Mouse (Mus musculus) midbrain, postnatal 0 days (tissue): ENCODE data around the gene Hist1h3d. TPM values are rescaled to one million over a fixed set of nuclear protein-coding genes. Genes with fewer than 3 reads are reported as not detected.

ENCODE experiments used
- ATAC-seq: fragments of 200-750 bp; cut with Nextera tagmentation; 2 replicates; pipeline ENCODE4 v1.8.0; 2017; ENCODE audit warnings: moderate number of reproducible peaks, mild to moderate bottlenecking, moderate TSS enrichment, moderate library complexity; ENCODE audit not compliant: low FRiP score
- DNase-seq: peaks from one replicate; pipeline ENCODE4 v3.0.0-alpha.2; 2015; ENCODE audit warnings: low spot score
- H3K27ac ChIP-seq: fragments of 300-500 bp; sonication (generic); 2 replicates; pipeline ENCODE4 v1.5.1; 2014; ENCODE audit warnings: low read depth, mild to moderate bottlenecking, low read length, mixed read lengths
- H3K27me3 ChIP-seq: fragments of 300-500 bp; sonication (generic); 2 replicates; pipeline ENCODE4 v1.6.1; 2014; ENCODE audit warnings: low read length, control low read depth, mixed read lengths; ENCODE audit not compliant: insufficient read depth
- H3K36me3 ChIP-seq: fragments of 300-500 bp; sonication (generic); 2 replicates; pipeline ENCODE4 v1.6.1; 2014; ENCODE audit warnings: low read length, control low read depth, mixed read lengths; ENCODE audit not compliant: insufficient read depth
- H3K4me1 ChIP-seq: fragments of 300-500 bp; sonication (generic); 2 replicates; pipeline ENCODE4 v1.6.1; 2014; ENCODE audit warnings: mild to moderate bottlenecking, control low read depth, antibody characterized with exemption, low read length, mixed read lengths; ENCODE audit not compliant: insufficient read depth
- H3K4me2 ChIP-seq: fragments of 300-500 bp; sonication (generic); 2 replicates; pipeline ENCODE4 v1.6.1; 2014; ENCODE audit warnings: low read depth, mild to moderate bottlenecking, low read length, mixed read lengths; ENCODE audit not compliant: poor library complexity, severe bottlenecking
- H3K4me3 ChIP-seq: fragments of 300-500 bp; sonication (generic); 2 replicates; pipeline ENCODE4 v1.5.1; 2014; ENCODE audit warnings: low read depth, mild to moderate bottlenecking, low read length, moderate library complexity
- H3K9ac ChIP-seq: fragments of 300-500 bp; sonication (generic); replicated peaks from 2 replicates; pipeline ENCODE4 v1.6.1; 2014; ENCODE audit warnings: mild to moderate bottlenecking, low read length, moderate library complexity, mixed read lengths; ENCODE audit not compliant: poor library complexity, severe bottlenecking
- H3K9me3 ChIP-seq: fragments of 300-500 bp; sonication (generic); 2 replicates; pipeline ENCODE4 v1.6.1; 2016; ENCODE audit warnings: low read length, control low read depth
- CTCF ChIP-seq: IDR thresholded peaks from 2 replicates; pipeline ENCODE4 v1.5.1; 2016; ENCODE audit warnings: antibody characterized with exemption, mild to moderate bottlenecking
- WGBS: fragments of 180-500 bp; shearing (Covaris S2); extraction: QIAGEN DNeasy Blood & Tissue Kit; methylation state at CpG from one replicate; pipeline ENCODE4 v1.1.7; 2014; 5-methylcytosine and 5-hydroxymethylcytosine counted together
- polyA plus RNA-seq: library from polyadenylated mRNA; unstranded; fragments of >200 nt; fragmentation: Nextera tagmentation; extraction: Ambion mirVana; gene quantifications from 2 replicates; pipeline ENCODE4 v1.2.1, GENCODE M21; 2015
- total RNA-seq: library from RNA; depleted of rRNA; stranded (reverse); fragments of >200 nt; gene quantifications from 2 replicates; pipeline ENCODE4 v1.2.3, GENCODE M21; 2014

The Hist1h3d gene
- total and polyA plus RNA-seq, 2 experiments from 2014 or later, result 0.42 to 92.5 TPM

DNA sequence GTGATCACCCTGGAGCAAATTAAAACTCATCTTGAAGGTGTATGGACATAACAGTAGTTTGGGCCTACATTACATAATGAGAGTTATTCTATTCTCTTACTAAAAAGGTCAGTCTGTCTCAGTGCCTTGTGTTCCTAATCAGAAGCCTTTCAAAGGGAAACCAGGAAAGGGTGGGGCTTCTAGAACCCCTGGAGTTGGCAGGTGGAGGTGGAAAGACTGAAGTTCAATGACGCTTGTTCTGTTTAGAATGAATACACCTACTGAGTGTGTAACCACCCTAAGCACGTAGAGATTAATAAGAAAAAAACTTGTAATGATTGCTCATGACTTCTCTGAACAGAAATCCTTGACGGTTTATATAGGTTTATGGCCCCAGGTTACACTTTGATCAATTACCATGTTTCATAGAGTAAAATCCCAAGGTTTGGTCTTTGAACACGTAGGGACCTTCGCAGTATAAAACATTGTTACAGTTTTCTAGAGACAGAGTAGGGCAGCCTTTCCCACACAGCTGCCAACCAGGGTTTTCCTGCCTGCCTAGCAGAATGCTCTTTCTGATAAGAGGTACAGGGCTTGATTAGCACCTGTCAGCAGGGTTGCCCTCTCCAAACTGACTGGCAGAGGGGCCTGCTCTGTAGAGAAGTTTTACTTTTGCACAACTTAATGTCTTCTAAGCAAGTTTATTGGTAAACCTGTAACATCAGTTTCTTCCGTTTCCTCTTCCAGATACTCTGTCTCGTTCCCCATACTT, 20.2 kb downstream of the Hist1h3d start:
- 85% methylated on average over 7 of the region's 7 CpGs for WGBS
- H3K4me3 ChIP-seq, result no peak overlapping the region
- no peaks in the 10 kb centered on the region for H3K36me3 ChIP-seq
- DNase-seq (no peak), ATAC-seq (no peak)
- no peaks in the 10 kb centered on the region for H3K27me3 ChIP-seq
- no peaks in the 10 kb centered on the region for H3K9me3 ChIP-seq
- no peak for TF ChIP-seq CTCF
- H3K4me2 ChIP-seq, result no peak overlapping the region
- H3K27ac ChIP-seq, result no peak overlapping the region
- H3K9ac ChIP-seq, result no peak overlapping the region
- no peaks in the 10 kb centered on the region for H3K4me1 ChIP-seq

DNA sequence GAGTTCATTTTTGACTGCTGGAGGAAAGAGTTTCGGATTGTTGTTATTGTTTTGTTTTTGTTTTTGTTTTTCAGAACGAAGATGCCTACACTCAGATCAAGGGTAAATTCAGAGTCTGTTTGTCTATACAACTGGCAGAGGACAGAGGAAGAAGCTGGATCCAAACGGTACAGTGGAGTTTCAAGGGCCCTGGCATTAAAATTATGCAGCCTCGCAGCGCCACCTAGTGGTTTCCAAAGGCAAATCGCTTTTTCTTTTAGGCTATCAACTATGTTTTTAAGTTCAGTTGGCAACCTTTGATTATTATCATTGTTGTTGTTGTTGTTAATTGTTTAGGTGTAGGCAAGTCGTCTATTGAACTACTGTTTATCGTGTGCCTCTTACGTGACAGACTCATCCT, 22.4 kb downstream of the Hist1h3d start:
- no peaks in the 10 kb centered on the region for H3K36me3 ChIP-seq
- no peak overlapping the region for H3K4me3 ChIP-seq
- no peak overlapping the region for H3K4me2 ChIP-seq
- no peaks in the 10 kb centered on the region for H3K27me3 ChIP-seq
- no peaks in the 10 kb centered on the region for H3K4me1 ChIP-seq
- peak; percentile 79 for DNase-seq
- H3K27ac ChIP-seq, result no peak overlapping the region
- TF ChIP-seq CTCF, result peak; percentile 88
- ATAC-seq, result no peak
- 6% methylated on average over 9 of the region's 9 CpGs for WGBS
- no peak overlapping the region for H3K9ac ChIP-seq
- H3K9me3 ChIP-seq, result no peaks in the 10 kb centered on the region

DNA sequence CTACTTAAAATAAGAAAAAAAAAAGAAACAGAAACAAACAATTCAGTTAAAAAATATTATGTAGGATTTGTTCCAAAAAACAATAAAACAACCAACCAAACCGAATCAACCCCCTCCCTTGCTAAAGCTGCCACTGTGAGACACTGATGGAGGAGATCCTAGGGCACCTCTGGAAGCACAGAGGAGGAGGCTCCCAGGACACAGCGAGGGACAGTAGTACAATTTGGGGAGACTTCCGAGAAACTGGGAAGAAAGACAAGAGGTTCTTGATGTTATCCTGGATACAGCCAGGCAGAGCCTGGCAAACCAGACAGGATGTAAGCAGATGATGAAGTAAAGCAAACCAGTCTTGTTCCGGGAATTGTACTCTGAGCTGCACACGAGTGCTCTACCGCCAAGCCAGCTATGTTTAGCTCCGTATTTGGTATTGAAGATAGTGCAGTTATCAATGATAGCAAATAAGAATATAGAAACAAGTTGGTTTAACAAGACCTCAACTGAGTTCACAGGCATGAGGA, 27.7 kb downstream of the Hist1h3d start:
- H3K4me1 ChIP-seq, result no peaks in the 10 kb centered on the region
- WGBS, result 82% methylated on average over 7 of the region's 7 CpGs
- no peak for TF ChIP-seq CTCF
- no peak overlapping the region for H3K9ac ChIP-seq
- H3K27me3 ChIP-seq, result no peaks in the 10 kb centered on the region
- no peak overlapping the region for H3K4me3 ChIP-seq
- H3K4me2 ChIP-seq, result no peak overlapping the region
- DNase-seq (no peak), ATAC-seq (no peak)
- H3K36me3 ChIP-seq, result no peaks in the 10 kb centered on the region
- H3K27ac ChIP-seq, result no peak overlapping the region
- H3K9me3 ChIP-seq, result no peaks in the 10 kb centered on the region

DNA sequence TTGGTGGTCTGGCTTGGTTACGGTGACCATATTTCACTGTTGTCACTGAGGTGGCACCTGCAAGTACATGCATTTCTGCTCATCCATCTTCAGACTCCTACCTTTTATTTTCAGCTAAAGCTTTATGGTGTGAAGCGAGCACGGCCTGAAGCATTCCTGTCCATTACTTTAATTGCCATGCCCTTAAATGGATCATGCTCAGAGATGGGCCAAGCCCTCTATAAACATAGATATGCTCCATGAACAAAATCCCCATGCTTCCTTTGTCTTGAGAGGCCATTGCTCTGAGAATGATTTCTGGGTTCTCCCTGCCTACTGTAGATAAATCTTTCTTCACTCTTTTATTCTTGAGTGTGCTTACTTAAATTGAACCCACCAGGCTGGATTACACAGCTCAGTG, 28.9 kb downstream of the Hist1h3d start:
- H3K4me2 ChIP-seq, result no peak overlapping the region
- DNase-seq (no peak), ATAC-seq (no peak)
- no peak overlapping the region for H3K27ac ChIP-seq
- H3K27me3 ChIP-seq, result no peaks in the 10 kb centered on the region
- no peak overlapping the region for H3K9ac ChIP-seq
- H3K9me3 ChIP-seq, result no peaks in the 10 kb centered on the region
- WGBS, result 92% methylated on average over 3 of the region's 3 CpGs
- TF ChIP-seq CTCF, result no peak
- H3K4me3 ChIP-seq, result no peak overlapping the region
- H3K4me1 ChIP-seq, result no peaks in the 10 kb centered on the region
- no peaks in the 10 kb centered on the region for H3K36me3 ChIP-seq

DNA sequence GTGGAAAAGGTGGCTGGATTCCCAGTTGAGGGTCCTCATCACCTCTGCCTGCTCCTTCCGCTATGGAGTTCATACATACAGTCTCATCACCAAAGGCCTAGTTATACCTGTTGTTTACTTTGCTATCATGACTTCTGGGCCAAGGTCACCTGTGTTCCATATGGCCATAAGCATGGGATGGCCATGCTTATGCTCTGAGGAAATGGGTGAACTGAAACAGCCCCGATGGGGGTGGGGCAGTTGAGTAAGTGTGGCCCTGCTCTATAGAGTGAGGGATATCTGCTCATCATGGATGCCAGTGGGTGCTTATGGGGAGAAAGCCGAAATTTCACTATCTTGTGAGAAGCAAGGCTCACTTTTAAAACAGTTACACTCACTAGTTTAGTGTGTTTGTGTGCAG, 29.5 kb downstream of the Hist1h3d start:
- H3K9me3 ChIP-seq, result no peaks in the 10 kb centered on the region
- no peak overlapping the region for H3K4me3 ChIP-seq
- no peak for TF ChIP-seq CTCF
- ATAC-seq (no peak), DNase-seq (no peak)
- 92% methylated on average over 3 of the region's 3 CpGs for WGBS
- no peaks in the 10 kb centered on the region for H3K4me1 ChIP-seq
- no peak overlapping the region for H3K27ac ChIP-seq
- no peaks in the 10 kb centered on the region for H3K27me3 ChIP-seq
- H3K4me2 ChIP-seq, result no peak overlapping the region
- no peaks in the 10 kb centered on the region for H3K36me3 ChIP-seq
- H3K9ac ChIP-seq, result no peak overlapping the region

DNA sequence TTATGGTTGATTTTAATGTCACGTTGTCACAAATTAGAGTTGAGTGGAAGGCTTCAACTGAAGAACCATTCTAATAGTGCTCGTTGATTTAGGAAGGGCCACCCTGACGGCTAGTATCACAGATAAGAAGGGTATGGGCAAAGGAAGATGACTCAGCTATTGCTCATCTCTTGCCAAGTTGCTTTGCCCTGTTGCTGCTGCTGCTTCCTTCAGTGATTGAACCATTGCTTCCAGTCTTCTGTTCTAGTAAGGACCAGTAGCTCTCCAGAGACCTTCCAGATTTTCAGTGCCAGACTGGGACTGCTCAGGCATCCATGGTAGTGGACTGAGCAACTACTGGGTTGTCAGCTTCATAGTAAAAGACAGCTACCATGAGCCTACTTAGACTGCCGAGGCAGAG, 33.6 kb downstream of the Hist1h3d start:
- no peak for DNase-seq
- H3K9ac ChIP-seq, result no peak overlapping the region
- H3K27me3 ChIP-seq, result no peaks in the 10 kb centered on the region
- H3K4me3 ChIP-seq, result no peak overlapping the region
- ATAC-seq, result no peak
- H3K36me3 ChIP-seq, result no peaks in the 10 kb centered on the region
- H3K27ac ChIP-seq, result no peak overlapping the region
- 91% methylated on average over 4 of the region's 4 CpGs for WGBS
- no peaks in the 10 kb centered on the region for H3K4me1 ChIP-seq
- no peaks in the 10 kb centered on the region for H3K9me3 ChIP-seq
- no peak for TF ChIP-seq CTCF
- H3K4me2 ChIP-seq, result no peak overlapping the region
